Mouse (Mus musculus): ENCODE measurements around the gene Zswim2.

DNA sequence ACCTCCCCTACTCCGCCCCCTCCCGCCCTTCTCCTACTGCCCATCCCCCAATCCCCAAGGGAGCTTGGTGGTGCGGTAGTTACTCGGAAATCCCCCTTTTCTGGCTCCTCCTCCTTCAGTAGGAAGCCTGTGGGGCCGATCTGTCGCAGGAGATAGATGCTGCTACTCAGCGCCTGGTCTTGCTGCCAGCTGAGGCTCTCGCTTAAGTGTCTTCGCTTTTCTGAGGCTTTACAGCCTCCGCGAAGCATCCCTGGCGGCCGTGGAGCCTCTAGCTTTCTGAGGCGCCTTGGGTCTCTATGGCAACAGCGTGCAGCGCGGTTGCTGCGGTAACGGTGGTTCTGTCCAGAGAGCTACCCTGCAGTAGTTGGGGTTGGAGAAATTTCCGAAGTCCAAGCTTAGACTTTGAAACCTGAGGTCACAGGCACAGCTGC lies at the start of gene Zswim2:
- no peak for TF ChIP-seq TAL1 (IDR thresholded peaks at IDR 0.05; ENCODE audit: low read length)
- TF ChIP-seq GATA1 (IDR thresholded peaks at IDR 0.05; ENCODE audit: low read length): no peak
